Mouse (Mus musculus) intestine, embryonic 14.5 days (tissue): ENCODE data around the gene Dppa5a. TPM values are rescaled to one million over a fixed set of nuclear protein-coding genes. Genes with fewer than 3 reads are reported as not detected.

ENCODE experiments used
- ATAC-seq: fragments of 200-750 bp; cut with Nextera tagmentation; replicated peaks from 2 replicates; pipeline ENCODE4 v1.8.0; 2017; ENCODE audit warnings: low read depth, moderate number of reproducible peaks, moderate TSS enrichment, moderate library complexity; ENCODE audit not compliant: low FRiP score, low TSS enrichment
- DNase-seq: peaks from one replicate; pipeline ENCODE4 v3.0.0-alpha.2; 2018; ENCODE audit warnings: low spot score
- H3K27ac ChIP-seq: fragments of 300-500 bp; sonication (generic); 2 replicates; pipeline ENCODE4 v1.5.1; 2014; ENCODE audit warnings: low read depth, mild to moderate bottlenecking, control low read depth
- H3K27me3 ChIP-seq: fragments of 300-500 bp; sonication (generic); replicated peaks from 2 replicates; pipeline ENCODE4 v1.6.1; 2014; ENCODE audit warnings: low read length, control low read depth; ENCODE audit not compliant: control insufficient read depth, insufficient read depth
- H3K36me3 ChIP-seq: fragments of 300-500 bp; sonication (generic); 2 replicates; pipeline ENCODE4 v1.6.1; 2014; ENCODE audit warnings: low read length, control low read depth; ENCODE audit not compliant: control insufficient read depth, insufficient read depth
- H3K4me1 ChIP-seq: fragments of 300-500 bp; sonication (generic); replicated peaks from 2 replicates; pipeline ENCODE4 v1.6.1; 2014; ENCODE audit warnings: low read length, control low read depth, mixed read lengths; ENCODE audit not compliant: control insufficient read depth, insufficient read depth
- H3K4me2 ChIP-seq: fragments of 300-500 bp; sonication (generic); 2 replicates; pipeline ENCODE4 v1.6.1; 2014; ENCODE audit warnings: low read length
- H3K4me3 ChIP-seq: fragments of 300-500 bp; sonication (generic); 2 replicates; pipeline ENCODE4 v1.5.1; 2014; ENCODE audit warnings: low read depth, low read length, control low read depth, mixed read lengths
- H3K9ac ChIP-seq: fragments of 300-500 bp; sonication (generic); 2 replicates; pipeline ENCODE4 v1.6.1; 2014; ENCODE audit warnings: mild to moderate bottlenecking, low read length
- H3K9me3 ChIP-seq: fragments of 300-500 bp; sonication (generic); 2 replicates; pipeline ENCODE4 v1.6.1; 2016; ENCODE audit warnings: low read length, control low read depth; ENCODE audit not compliant: control insufficient read depth
- WGBS: fragments of 180-500 bp; shearing (Covaris S2); extraction: QIAGEN DNeasy Blood & Tissue Kit; methylation state at CpG from one replicate; pipeline ENCODE4 v1.1.7; 2014; 5-methylcytosine and 5-hydroxymethylcytosine counted together
- polyA plus RNA-seq: library from polyadenylated mRNA; unstranded; fragments of >200 nt; fragmentation: Nextera tagmentation; extraction: Ambion mirVana; gene quantifications from 2 replicates; pipeline ENCODE4 v1.2.1, GENCODE M21; 2014

The Dppa5a gene
- polyA plus RNA-seq, 1 experiment from 2014 or later: not detected

- Histone ChIP-seq H3K4me1 (no peaks in the 10 kb centered on the region), H3K9me3 (no peaks in the 10 kb centered on the region; the same call in 1 of the 2 replicates), H3K27ac (no peak overlapping the region), H3K4me3 (no peak overlapping the region), H3K27me3 (no peaks in the 10 kb centered on the region), H3K36me3 (no peaks in the 10 kb centered on the region), H3K4me2 (no peak overlapping the region), H3K9ac (no peak overlapping the region)
- WGBS: 87% methylated on average over 7 of the region's 7 CpGs
- DNase-seq (no peak), ATAC-seq (no peak)
These were observed 19.0 kb upstream of the Dppa5a start for GRCm38 (mm10) chr9:78386947-78387346.

- Histone ChIP-seq H3K27ac (no peak overlapping the region), H3K9me3 (no peaks in the 10 kb centered on the region; the same call in 1 of the 2 replicates), H3K4me3 (no peak overlapping the region), H3K9ac (no peak overlapping the region), H3K36me3 (no peaks in the 10 kb centered on the region), H3K27me3 (no peaks in the 10 kb centered on the region), H3K4me1 (no peaks in the 10 kb centered on the region), H3K4me2 (no peak overlapping the region)
- WGBS: 51% methylated on average over 3 of the region's 3 CpGs
- DNase-seq (no peak), ATAC-seq (no peak)
These were observed 17.9 kb upstream of the Dppa5a start for GRCm38 (mm10) chr9:78385893-78386292.

GRCm38 (mm10) chr9:78378113-78378785, 10.3 kb upstream of the Dppa5a start, which contains the start of gene Ooep:
Gene Ooep, minus strand, starts transcription at chr9:78378725.
- peak; percentile 27; the same call in 1 of the 2 replicates for ATAC-seq

GRCm38 (mm10) chr9:78377546-78377945, 9.6 kb upstream of the Dppa5a start:
- no peaks in the 10 kb centered on the region for H3K9me3 ChIP-seq
- H3K36me3 ChIP-seq: no peaks in the 10 kb centered on the region
- no peaks in the 10 kb centered on the region for H3K27me3 ChIP-seq
- H3K4me2 ChIP-seq: 0 out of 2 replicates have a peak overlapping the region, but pooled peaks have one; percentile 44
- DNase-seq (no peak), ATAC-seq (no peak)
- H3K4me1 ChIP-seq: 0 out of 2 replicates have a peak, but pooled peaks cover 2% of the 10 kb centered on the region
- no peak overlapping the region for H3K9ac ChIP-seq
- H3K27ac ChIP-seq: no peak overlapping the region
- 46% methylated on average over 8 of the region's 8 CpGs for WGBS
- no peak overlapping the region for H3K4me3 ChIP-seq

More at GRCm38 (mm10) chr9:78378113-78378785, 10.3 kb upstream of the Dppa5a start, which contains the start of gene Ooep:
- Histone ChIP-seq H3K27me3 (no peaks in the 10 kb centered on the region), H3K9ac (no peak within 1 kb of the TSS), H3K36me3 (no peaks in the 10 kb centered on the region), H3K27ac (no peak within 1 kb of the TSS), H3K9me3 (no peaks in the 10 kb centered on the region), H3K4me1 (0 out of 2 replicates have a peak, but pooled peaks cover 2% of the 10 kb centered on the region), H3K4me2 (peak within 1 kb of the TSS; percentile 44), H3K4me3 (peak within 1 kb of the TSS; percentile 13)
- 4% methylated on average over 21 of the region's 23 CpGs for WGBS
- no peak for DNase-seq

GRCm38 (mm10) chr9:78375486-78375885, 7.5 kb upstream of the Dppa5a start:
- H3K9me3 ChIP-seq: no peaks in the 10 kb centered on the region

GRCm38 (mm10) chr9:78374885-78375389, 7.0 kb upstream of the Dppa5a start:
- no peak for DNase-seq
- H3K9ac ChIP-seq: no peak overlapping the region
- no peaks in the 10 kb centered on the region for H3K27me3 ChIP-seq
- no peak overlapping the region for H3K27ac ChIP-seq
- H3K4me2 ChIP-seq: no peak overlapping the region
- H3K4me1 ChIP-seq: 0 out of 2 replicates have a peak, but pooled peaks cover 2% of the 10 kb centered on the region
- 88% methylated on average over 1 of the region's 1 CpGs for WGBS
- no peak for ATAC-seq
- no peaks in the 10 kb centered on the region for H3K9me3 ChIP-seq
- H3K36me3 ChIP-seq: no peaks in the 10 kb centered on the region
- no peak overlapping the region for H3K4me3 ChIP-seq

More at GRCm38 (mm10) chr9:78375486-78375885, 7.5 kb upstream of the Dppa5a start:
- no peak for DNase-seq
- Histone ChIP-seq H3K27ac (no peak overlapping the region), H3K9ac (no peak overlapping the region), H3K27me3 (no peaks in the 10 kb centered on the region), H3K4me1 (0 out of 2 replicates have a peak, but pooled peaks cover 2% of the 10 kb centered on the region), H3K4me3 (no peak overlapping the region), H3K36me3 (no peaks in the 10 kb centered on the region), H3K4me2 (no peak overlapping the region)
- WGBS: 66% methylated on average over 4 of the region's 4 CpGs
- ATAC-seq: no peak

GRCm38 (mm10) chr9:78374397-78374796, 6.4 kb upstream of the Dppa5a start:
- H3K27me3 ChIP-seq: no peaks in the 10 kb centered on the region
- no peak overlapping the region for H3K4me2 ChIP-seq
- H3K9ac ChIP-seq: no peak overlapping the region
- ATAC-seq: no peak
- WGBS: 48% methylated on average over 5 of the region's 5 CpGs
- no peaks in the 10 kb centered on the region for H3K9me3 ChIP-seq
- no peaks in the 10 kb centered on the region for H3K36me3 ChIP-seq
- 0 out of 2 replicates have a peak, but pooled peaks cover 2% of the 10 kb centered on the region for H3K4me1 ChIP-seq
- no peak overlapping the region for H3K27ac ChIP-seq
- H3K4me3 ChIP-seq: no peak overlapping the region
- no peak for DNase-seq

GRCm38 (mm10) chr9:78372827-78373504, 5.0 kb upstream of the Dppa5a start:
- DNase-seq (no peak), ATAC-seq (no peak)
- Histone ChIP-seq H3K9ac (no peak overlapping the region), H3K4me1 (no peaks in the 10 kb centered on the region), H3K4me3 (no peak overlapping the region), H3K36me3 (no peaks in the 10 kb centered on the region), H3K27ac (no peak overlapping the region), H3K27me3 (no peaks in the 10 kb centered on the region), H3K9me3 (no peaks in the 10 kb centered on the region), H3K4me2 (no peak overlapping the region)
- WGBS: 76% methylated on average over 10 of the region's 10 CpGs
